Mouse (Mus musculus) embryo, embryonic 11 days (tissue): ENCODE measurements around the gene Pip4k2c.

Experiments used
- DNase-seq: peaks from one replicate; pipeline ENCODE4 v3.0.0-alpha.2; 2015

The Pip4k2c gene

GRCm38 (mm10) chr10:127188079-127188453, 23.3 kb downstream of the Pip4k2c start:
- DNase-seq = no peak

DNA sequence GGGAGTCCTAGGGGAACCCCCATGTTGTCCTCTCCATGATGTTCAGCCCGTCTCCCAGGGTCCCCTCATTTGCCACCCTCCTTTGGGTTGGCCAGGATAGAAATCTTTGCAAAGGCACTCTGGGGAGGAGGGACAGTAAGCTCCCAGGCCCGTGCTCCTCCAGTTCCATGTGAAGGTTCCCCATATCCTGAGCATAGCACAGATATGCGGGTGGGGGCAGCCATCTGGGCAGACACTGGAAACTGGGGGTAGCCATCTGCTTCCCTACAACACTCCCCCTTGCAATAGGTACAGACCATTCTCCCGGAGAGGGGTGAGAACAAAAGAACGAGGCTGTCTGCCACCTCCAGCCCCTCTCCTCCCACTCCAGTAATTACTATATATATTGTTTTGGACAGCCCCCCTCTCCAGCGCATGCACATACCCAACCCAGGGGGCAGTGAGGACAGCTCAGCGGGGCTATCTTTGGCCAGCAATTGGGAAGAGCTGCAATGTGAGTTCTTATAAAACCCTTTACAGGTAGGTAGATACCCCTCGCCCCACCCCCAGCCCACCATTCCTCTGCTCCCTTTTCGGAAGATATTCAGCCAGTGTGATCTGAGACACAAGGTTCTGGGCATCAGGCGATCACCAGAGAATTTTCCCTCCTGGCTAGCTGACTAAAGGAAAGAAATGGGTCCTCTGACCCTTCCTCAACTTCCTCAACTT, 23.9 kb downstream of the Pip4k2c start:
- peak; percentile 23 for DNase-seq

DNA sequence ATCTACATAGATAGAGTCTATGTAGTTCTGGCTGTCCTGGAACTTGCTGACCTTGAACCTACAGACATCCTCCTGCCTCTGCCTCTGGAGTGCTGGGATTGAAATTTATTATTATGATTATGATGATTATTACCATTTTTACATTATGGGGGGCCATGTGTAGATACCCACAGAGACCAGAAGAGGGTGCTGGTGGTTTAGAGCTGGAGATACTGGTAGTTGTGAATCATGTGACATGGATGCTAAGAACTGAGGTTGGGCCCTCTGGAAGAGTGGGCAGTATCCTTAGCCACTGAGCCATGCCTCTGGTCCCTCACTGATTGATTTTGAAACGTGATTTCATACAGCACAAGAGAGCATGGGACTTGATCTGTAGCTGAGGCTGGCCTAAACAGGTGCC, 24.9 kb downstream of the Pip4k2c start:
- DNase-seq = no peak

GRCm38 (mm10) chr10:127185506-127185905, 25.9 kb downstream of the Pip4k2c start:
- no peak for DNase-seq

- peak; percentile 33 for DNase-seq
Measured at GRCm38 (mm10) chr10:127185101-127185500, 26.3 kb downstream of the Pip4k2c start.

DNA sequence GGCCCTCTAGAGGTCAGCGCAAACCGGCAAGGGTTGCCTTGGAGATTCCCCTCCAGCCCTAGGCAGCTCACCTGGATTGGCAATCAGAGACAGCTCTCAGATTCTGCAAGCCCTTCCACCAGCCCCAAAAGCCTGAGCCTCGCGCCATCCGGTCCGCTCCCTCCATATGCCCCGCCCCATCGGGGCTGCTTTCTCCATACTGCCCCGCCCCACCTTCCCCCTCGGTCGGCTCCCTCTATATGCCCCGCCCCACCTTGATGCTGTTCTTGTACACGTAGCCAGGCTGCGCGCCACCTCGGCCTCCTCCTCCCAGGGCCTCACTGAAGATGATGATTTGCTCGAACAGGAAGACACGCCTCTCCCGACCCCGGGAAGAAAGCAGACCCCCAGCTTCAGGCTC, 27.6 kb downstream of the Pip4k2c start:
- DNase-seq = peak; percentile 59

DNA sequence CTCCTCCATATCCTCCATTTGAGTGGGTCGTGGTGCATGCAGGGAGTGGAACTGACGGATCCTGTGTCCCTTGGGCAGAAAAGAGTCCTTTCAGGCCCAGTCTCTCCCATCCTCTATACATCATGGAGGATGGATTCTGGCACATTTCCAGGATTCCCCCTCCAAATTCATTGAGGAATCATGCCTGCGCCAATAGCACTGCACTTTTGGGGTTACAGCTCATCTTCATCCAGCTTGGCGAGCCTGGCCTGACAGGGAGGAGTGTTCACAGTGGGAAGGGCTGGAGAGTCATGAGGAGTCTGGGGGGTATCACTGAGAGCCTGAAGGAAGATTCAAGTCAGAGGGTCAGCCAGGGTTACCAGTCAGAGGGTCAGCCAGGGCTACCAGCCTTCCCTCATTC, 28.8 kb downstream of the Pip4k2c start:
- no peak for DNase-seq

DNA sequence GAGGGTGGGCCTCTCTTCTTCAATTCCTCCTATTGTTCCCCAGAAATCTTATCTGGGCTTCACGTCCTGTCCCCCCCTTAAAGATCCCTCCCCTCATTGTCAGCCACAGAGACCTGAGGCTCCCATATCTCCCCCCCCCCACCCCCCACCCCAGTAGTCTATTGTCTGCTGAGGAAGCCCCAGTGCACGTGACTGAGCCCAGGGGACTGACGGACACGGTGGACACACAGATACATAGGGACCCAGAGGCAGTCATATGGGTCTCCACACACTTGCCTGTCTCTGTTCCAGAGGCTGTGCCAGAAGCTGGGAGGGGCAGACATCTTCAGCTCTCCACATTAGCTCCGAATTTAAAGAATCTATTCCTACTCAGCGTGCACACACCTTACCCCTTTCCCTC, 29.8 kb downstream of the Pip4k2c start:
- DNase-seq = no peak

- DNase-seq = no peak
Measured at GRCm38 (mm10) chr10:127180695-127181047, 30.7 kb downstream of the Pip4k2c start.

GRCm38 (mm10) chr10:127179871-127180694, 31.3 kb downstream of the Pip4k2c start, which contains the start of gene Slc26a10:
Gene Slc26a10, minus strand, starts transcription at chr10:127180645.
- DNase-seq = peak; percentile 59

DNA sequence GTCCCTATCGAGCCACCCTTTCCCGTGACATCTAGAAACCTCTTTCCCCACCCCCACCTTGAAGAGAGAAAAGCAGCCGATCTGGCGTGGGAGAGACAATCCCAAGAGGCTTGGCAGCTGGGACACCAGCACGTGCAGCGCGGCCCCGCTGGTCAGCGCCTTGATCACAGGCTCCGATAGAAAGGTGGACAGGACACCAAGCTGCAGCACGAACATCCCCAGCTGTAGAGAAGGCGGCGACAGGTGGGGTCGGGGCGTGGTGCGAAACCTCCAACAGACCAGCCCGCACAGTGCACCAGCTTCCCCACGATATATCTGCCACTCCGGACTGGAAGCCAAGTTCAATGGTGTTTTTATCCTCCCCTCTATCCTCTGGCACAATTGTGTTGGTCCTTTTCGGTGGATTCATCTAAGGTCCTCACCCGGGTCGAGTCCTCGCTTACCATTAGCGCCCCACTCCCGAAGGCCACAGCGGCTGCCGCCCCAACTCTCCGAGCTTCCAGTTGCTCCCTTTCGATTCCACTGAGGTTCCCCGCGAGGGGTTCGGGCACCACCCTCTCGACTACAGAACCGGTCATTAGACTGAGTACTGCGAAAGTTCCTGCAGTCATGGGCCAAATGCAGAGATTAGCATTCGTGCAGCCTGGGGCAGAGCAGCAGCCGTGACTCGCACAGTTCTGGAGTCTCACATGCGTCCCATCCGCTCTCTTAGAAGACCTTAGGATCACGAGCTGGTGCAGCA, 32.9 kb downstream of the Pip4k2c start:
- DNase-seq = no peak

DNA sequence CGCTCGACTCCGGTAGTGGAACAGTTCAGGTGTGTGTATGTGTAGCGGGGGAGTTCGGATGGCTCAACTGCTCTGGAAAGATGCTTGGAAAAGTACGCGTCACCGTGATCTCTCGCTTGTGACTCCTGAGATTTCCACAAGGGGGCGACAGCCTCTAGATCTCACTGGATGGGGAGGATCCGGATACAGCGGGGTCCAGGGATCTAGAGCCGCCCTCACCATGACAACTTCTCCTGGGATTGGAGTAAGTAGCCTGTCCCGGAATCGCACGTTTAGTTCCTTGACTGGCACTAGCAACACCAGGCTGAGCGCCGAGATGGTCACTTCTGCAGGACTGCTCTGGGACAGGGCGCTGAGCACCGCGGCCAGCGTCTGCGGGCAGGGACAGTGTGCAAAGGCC, 33.7 kb downstream of the Pip4k2c start:
- DNase-seq = peak; percentile 91

DNA sequence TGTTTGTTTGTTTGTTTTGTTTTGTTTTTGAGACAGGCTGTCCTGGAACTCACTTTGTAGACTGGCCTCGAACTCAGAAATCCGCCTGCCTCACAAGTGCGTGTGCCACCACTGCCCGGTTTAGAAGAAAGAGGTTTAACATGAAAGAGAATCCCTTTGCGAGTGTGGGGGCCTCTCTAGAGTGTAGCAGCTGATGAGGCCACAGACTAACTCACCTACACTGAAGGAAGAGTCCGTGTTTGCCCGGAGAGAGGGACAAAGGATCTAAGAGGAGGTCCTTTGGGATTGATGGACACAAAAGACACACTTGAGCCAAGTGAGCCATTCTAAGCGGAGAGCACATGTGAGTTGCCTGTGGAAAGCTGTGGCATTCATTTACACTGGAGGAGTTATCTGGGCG, 34.1 kb downstream of the Pip4k2c start:
- DNase-seq = no peak

DNA sequence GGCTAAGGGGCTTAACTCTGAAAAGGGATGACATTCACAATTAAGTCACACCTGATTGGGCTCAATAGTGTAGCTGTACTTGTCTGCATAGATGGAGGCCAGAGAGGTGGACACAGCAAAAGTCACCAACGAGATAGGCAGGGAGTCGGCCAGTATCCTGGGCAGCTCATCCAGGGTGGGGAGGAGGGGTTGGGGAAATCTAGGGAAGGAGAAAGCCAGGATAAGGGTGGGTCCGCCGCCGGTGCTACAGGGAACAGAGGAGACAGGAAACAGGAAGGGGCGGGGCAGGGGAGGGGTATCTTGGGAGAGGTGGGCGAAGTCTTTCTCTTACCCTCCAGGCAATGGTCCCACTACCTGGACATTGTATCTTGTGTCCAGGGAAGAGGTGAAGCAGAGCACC, 34.6 kb downstream of the Pip4k2c start:
- DNase-seq = no peak

- DNase-seq = no peak
Measured at GRCm38 (mm10) chr10:127176228-127176627, 35.2 kb downstream of the Pip4k2c start.

DNA sequence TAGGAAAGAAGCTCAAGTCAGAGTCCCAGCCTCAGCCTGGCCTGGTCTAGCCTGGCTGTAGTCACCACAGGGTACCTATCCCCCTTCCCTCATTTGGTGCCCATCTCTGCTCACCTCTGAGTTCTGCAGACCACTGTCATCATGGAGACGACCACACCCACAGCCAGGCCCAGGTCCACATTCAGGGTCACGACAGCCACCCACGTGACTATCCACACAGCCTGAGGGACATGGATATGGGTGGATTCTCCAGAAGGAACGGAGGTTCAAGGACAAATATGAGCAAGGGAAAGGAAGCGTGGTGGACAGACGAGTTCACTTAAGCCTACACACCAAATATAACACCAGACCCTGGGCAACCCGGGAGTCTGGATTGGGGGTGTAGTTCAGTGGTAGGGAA, 37.2 kb downstream of the Pip4k2c start:
- DNase-seq = no peak

GRCm38 (mm10) chr10:127173148-127174065, 38.0 kb downstream of the Pip4k2c start:
- no peak for DNase-seq

DNA sequence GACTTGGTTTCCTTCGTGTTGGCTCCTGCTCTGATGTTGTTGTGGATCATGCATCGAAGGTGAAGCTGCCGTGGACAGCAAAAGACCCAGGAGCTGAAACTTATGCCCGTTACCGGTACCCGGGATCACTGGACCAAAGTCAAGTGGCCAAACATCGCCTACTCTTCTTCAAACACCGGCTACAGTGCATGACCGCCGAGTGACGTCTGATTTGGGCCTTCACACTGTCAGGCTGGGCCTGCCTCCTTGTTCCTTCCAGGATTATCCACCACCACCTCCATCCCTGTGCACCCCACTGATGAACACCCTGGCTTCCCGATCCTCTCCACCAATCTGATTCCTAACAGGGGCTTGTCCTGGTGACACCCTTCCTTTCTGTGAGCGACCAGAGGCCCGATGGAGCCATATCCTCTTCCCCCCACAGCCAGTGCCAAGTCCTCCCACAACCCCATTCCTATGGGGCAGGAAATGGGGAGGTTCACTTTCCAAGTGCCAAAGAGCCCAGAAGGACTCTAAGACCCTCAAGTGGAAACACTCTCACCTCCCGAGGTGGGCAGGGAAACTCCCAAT, 39.7 kb downstream of the Pip4k2c start:
- DNase-seq = no peak

- peak; percentile 84 for DNase-seq
Measured at GRCm38 (mm10) chr10:127170837-127171272, 40.5 kb downstream of the Pip4k2c start.

DNA sequence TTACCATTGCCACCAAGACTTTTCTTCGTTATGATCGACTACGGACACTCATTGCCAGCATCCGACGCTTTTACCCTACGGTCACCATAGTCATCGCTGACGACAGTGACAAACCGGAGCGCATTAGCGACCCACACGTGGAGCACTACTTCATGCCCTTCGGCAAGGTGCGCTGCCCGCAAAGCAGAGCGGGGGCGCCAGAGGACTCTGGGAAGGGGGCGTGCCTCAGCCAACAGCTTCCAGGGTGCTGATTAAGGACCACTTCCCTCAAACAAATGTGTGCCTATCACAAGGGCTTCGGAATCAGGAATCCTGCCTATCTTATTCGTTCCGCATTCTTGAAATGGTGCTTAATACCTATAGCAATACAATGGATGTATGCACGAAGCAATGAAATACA, 41.4 kb downstream of the Pip4k2c start:
- DNase-seq = peak; percentile 74

DNA sequence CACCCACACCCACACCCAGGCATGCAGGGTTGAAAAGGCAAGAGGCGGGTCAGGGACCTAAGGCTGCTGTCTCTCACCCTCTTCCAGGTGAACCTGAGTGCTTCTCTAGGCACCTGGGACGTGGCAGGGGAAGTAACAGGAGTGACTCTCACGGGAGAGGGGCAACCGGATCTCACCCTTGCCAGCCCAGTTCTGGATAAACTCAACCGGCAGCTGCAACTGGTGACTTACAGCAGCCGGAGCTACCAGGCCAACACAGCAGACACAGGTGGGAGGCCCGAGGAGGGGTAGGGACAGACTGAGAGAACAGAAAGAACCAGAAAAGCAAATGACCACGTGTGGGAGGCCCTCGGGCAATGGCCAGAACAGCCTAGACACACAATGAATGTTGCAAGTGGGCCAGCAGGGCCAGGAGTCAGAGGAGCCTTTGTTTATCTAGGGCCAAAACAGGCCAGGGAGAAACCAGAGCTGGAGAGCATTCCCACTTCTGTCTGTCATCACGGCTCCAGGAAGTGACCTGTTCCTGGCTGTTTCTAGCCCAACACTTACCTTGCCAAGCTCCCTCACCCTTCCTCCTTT, 43.7 kb downstream of the Pip4k2c start:
- no peak for DNase-seq
